Mouse (Mus musculus) retina, postnatal 7 days (tissue): ENCODE results near the gene Olfr1155.

Source experiments
- DNase-seq: peaks from one replicate; pipeline ENCODE4 v3.0.0-alpha.2; 2012; ENCODE audit warnings: low read depth, low spot score

The Olfr1155 gene

DNA sequence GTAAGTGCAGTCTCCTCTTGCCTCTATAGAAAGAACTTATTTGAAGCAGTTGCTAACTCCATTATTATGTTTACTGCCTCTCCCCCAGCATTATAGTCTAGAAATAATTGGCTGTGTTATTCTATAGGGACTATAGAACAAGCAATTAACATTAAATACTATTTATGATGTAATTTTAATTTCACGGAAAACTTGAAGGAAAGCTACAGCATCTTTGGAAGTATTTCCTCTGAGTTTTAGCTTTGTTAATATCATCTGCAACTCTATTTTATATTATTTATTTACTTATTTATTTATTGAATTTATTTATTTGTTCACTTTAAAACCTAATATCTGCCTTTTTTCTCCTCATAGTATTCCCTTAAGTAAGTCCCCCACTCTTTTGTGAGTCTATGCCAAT is at the start of gene Olfr1155:
Gene Olfr1155 (minus strand): TSS at position 101 of the 400 bp plus-strand sequence.
- no peak for DNase-seq

DNA sequence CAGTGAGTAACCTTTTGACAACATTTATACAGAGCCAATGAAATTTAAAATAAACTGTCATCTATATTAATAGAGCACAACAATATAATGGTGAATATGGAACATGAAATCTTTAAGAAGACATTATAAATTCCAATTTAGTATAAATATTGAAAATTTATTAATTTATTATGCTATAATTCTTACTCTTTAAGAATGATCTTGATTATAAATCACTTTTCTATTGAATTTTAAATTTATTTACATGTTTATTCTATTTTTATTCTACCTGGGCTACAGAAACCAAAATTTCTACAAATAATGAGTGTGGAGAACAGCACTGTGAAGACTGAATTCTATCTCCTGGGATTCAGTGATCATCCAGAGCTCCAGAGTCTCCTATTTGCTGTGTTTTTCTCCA is 44.9 kb upstream of the Olfr1155 start, which contains the start of gene Olfr1158:
Gene Olfr1158 (plus strand): TSS at position 301 of the 400 bp plus-strand sequence.
- no peak for DNase-seq

DNA sequence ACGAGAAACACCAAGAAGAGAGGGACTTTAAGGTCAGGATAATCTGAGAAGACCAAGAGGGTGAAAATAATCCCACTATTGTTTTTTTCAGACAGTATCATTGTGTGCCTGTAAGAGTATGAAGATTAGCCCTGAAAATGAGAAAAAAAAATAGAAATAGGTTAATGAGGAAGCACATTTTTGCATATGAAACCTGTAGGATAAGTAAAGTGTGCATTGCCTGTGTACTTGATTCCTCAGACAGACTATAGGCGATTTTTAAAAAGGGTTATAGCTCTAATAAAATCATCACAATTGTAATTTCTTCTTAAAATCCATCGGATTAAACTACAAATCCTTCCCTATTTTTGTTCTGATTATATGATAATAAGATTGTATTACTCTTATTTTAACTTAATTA is 29.6 kb upstream of the Olfr1155 start, which contains the start of gene Olfr74:
Gene Olfr74 (minus strand): TSS at position 101 of the 400 bp plus-strand sequence.
- DNase-seq, result no peak

DNA sequence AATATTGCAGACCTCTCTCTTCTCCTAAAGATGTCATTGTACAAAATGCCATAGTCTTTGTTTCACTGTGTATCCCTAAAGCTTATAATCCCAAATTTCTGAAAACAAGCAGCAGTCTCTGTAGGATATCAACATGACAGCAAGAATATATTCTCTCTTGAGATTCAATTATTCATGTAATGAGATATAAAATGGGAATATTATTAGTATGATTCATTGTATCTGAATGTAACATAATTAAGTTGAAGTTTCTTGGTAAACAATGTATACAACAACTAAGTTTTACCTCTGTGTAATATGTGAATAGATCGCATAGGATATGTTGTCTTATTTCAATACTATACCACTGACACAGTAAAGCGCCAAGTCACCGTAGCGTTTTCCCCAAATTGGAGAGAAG is 23.3 kb upstream of the Olfr1155 start, which contains the start of gene Olfr1157:
Gene Olfr1157 (minus strand): TSS at position 101 of the 400 bp plus-strand sequence.
- DNase-seq, result no peak

DNA sequence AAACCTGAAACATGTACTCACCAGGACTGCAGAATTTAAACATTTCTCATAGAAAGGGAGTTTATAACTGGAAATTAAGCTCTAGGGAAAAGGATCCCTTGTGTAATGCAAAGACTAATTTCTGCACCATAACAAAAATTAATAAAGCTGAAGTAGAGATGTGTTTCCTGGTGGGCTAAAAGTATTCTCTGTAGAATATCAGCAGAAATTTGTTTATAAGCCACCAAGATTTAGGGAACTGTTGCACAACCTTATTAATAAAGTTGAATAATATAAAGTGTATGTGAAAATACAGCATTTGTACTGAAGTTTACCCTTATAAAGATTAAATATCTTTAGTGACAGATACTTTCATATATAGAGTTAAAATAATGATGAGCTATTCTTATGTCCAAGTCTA is 8.1 kb upstream of the Olfr1155 start, which contains the start of gene Olfr1156:
Gene Olfr1156 (minus strand): TSS at position 101 of the 400 bp plus-strand sequence.
- no peak for DNase-seq

DNA sequence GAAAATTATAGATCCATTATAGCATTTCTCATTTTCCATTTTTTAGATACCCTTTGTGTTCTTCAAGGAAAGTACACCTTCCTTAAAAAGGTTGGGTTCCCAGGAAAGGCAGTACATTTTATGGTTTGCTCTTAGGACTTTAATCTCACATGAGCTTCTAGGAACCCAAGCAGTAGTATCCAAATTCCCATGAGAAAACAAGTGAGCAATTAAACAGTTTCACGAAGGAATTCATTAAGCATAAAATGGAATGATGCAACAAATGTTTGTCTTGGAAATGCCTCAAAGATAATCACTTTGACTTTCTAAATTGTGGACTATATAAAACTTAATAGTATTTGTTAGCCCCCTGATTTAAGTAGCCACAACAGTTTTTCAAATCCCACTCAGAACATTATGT is 39.9 kb downstream of the Olfr1155 start, which contains the start of gene Olfr1154:
Gene Olfr1154 (minus strand): TSS at position 101 of the 400 bp plus-strand sequence.
- no peak for DNase-seq

DNA sequence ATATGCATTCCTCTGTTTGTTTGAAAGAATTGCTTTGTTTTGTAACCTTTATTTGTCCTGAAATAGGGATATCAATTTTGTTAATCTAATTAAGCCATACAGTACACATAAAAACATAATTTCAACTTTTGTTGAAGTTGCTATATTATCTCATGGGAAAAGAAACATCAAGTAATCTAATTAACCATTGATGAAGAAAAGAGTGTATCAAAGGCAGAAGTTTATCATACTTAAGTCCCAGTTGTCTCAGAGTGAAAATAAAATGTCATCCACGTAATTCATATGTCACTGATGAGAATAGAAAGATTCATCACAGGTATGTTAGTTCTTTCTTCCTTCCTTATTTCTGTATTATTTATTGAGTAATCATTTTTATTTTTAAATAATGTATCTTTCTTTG is 50.3 kb downstream of the Olfr1155 start, which contains the start of gene Olfr1153:
Gene Olfr1153 (plus strand): TSS at position 301 of the 400 bp plus-strand sequence.
- DNase-seq, result no peak
